Mouse (Mus musculus): ENCODE measurements around the gene Lrp6. TPM values are rescaled to one million over a fixed set of nuclear protein-coding genes. Genes with fewer than 3 reads are reported as not detected.

Gene Lrp6
- polyA plus RNA-seq, 1 experiment, result 36.2 TPM

DNA sequence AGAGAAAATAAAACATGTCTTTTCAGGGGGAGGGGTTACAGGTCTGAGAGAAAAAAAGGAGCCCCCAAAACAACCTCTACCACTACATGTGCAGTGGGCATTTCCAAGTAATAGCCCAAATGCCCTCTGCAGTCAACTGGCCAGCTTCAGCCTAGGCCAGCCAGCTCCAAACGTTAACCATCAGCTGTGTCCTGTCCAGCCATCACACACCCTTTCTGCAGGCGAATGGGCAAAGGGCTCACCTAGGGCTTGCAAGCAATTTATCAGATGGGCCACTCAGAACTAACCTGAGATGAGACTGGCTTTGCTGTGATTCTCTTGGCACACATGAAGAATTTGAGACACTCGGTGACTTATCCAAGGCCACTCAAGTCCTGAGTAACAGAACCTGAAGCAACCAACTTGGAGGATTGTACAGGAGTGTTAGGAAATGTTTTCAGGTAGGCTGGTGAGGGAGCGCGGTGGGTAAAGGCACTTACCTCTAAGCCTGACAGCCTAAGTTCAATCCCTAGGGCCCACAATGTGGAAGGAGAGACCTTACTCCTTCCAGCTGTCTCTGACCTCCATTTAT lies 1.3 kb upstream of the Lrp6 start:
- no peak for DNase-seq (ENCODE audit: low spot score)

DNA sequence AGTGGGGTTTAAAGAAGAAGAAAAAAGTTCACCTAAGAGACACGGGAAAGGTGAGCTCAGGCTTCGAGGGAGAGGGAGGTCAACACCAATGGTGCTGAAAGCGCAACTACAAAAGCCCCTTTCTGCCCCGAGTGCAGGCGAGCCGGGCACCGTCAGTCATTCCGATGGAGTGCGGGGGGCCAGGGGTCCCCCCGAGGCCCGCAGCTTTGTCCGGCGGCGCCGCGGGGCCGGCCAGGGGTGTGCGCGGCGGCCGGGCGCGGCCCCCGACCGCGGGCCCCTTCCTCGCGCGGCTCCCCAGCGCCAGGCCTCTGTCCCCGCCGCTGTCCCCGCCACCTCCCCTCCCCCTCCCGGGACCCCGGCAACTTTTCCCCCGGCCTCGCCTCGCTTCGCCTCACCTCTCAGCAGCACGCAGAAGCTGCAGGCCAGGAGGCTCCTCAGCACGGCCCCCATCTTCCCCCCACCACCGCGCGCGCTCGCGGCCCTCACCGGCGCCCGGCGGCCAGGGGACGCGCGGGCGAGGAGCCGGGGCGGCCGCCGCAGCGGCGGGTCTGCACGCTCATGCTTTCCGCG lies 432 bp downstream of the Lrp6 start:
- no peak for DNase-seq (ENCODE audit: low spot score)

DNA sequence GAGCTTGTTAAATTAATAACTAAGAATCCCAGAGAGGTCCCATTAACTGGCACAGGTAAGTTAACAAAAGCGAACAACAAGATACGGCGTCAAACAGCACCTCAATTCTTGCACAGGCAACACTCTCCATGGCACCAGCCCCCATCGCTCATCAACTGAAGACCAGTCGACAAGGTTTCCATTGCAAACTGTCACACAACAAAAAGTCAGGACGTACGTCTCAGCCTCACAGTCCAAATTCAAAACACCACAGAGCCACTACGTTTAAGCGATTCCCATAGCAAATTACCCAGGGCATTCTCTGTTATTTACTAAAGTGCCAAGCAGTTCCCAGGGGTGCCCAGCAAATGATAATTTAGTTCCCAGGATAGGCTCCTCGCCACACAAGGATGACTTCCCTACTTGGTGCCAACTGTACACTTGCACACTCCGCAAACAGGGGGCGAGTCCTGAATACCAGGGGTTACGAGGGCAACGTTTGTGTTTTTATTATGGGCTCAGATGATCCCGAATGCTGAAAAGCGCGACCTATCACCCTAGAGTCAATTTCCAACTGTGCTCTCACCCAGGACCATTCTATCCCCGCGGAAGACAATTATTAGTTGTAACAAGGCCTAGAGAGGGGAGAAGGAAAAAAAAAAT lies 1.0 kb downstream of the Lrp6 start:
- peak; percentile 23 for DNase-seq (ENCODE audit: low spot score)

DNA sequence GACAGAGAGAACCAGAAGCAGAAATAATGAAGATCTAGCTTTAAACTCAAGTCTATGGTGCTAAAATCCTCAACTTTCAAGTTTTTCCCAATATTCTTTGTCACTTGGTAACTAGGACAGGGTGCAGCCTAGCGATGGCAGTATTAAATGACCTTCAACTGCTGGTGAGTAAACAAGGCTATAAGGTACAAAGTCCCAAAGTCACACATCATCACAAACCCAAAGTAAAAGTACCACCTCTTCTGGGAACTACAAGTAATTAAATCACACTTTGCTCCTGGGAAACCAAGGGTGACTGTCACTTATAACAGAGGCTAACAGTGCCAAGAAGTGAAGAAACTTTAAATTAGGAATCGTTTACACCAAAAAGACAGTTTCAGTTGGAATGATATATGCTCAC lies 2.2 kb downstream of the Lrp6 start:
- DNase-seq (ENCODE audit: low spot score), result no peak

DNA sequence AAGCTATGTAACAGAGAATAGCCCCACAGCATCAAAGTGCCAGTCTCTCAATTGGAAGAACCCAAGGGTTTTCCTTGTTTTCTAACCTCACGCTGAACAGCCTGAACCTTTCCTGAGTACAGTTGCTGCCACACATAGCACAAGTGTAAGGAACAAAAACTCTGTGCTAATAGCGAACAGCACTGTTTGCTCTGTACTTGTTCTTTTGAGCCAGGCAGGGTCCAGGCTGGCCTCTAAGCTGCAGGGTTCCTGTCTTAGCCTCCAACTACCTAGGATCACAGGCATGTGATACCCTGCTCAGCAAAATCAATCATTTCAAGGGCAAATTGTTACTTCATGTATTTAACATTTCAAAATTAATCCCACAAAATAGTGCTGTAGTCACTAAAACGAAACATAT lies 7.1 kb downstream of the Lrp6 start:
- no peak for DNase-seq (ENCODE audit: low spot score)

DNA sequence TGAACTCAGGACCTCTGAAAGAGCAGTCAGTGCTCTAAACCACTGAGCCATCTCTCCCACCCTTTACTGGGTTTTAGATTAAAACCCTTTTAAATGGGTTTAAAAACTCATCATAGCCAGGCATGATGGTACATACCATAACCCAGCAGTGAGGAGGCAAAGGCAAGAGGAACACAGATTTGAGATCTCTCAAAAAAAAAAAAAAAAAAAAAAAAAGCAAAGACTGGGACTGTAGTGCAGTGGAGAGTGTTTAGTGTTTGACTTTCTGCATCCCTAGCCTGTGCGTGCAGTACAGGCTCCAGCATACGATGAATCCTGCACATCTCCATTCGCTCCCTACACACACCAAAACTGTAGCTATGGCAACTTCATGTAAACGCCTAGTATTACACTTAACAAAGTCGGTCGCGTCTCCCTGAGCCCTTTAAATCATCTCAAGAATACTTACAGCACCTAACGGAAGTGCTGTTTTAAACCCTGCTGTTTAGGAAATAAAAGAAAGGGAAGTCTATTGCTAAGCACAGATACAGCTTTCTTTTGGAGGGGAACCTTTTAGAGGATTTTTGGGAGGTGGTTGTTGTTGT lies 8.1 kb downstream of the Lrp6 start:
- no peak for DNase-seq (ENCODE audit: low spot score)

DNA sequence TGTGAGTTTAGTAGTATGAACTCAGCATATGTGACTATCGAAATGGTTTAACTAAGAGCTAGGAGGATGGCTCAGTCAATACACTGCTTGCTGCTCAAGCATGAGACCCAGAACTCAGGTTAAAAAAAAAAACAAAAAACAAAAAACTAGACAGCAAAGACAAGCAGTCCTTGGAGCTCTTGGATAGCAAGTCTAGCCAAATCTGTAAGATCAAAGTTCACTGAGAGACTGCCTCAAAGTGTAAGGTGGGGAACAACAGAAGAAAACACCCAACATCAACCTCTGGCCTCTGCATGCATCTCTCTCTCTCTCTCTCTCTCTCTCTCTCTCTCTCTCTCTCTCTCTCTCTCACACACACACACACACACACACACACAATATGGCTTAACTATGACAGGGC lies 9.7 kb downstream of the Lrp6 start:
- DNase-seq (ENCODE audit: low spot score), result no peak

DNA sequence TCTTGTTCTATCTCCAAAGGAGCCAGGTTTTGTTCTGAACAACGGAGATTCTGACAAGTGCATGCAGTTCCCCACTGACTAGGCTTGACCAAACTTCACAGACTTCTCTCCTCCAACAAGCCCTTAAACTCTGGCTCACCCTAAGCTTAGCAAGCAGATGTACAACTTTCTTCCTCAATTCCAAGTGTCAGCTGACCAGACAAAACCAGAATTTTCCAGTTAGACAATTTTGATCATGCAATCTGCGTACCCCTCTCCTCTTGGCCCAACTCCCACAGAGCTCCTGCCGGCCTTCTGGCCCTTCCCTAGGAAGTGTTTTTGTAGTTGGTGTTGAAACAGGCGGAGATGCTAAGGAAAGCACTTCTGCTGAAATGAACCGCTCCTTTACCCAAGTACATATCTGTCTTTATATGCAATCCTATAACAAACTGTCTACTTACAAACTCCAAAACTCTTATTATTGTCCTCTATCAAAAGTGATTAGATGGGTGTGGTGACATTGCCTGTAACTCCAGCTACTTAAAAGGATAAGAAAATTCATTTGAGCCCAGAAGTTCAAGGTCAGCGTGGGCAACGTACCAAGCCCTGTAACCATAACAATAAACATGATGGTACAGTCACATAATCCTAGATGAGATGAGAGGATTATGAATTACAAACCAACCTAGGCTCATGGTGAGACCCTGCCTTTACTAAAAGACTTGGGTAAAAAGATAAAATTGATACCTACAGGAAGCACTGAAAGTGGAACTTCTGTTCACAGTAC lies 10.4 kb downstream of the Lrp6 start:
- DNase-seq (ENCODE audit: low spot score), result no peak

DNA sequence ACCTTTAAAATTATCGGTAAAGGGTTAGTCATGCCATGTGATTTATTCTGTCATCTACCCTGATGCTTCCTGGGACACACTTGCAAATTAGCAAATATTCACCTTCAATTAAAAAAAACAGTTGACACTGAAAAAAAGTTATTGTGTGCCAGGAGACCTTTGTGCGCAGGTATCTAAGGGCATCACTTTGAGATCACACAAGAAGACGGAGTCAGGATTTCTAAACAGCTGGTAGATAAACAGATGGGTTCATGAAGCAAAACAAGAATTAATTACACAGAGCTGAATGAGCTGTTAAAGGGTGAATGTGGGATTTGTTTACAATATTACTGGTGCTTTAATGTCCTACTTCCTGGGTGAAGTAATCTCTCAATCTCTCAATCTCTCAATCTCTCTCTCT lies 11.6 kb downstream of the Lrp6 start:
- DNase-seq (ENCODE audit: low spot score), result no peak

DNA sequence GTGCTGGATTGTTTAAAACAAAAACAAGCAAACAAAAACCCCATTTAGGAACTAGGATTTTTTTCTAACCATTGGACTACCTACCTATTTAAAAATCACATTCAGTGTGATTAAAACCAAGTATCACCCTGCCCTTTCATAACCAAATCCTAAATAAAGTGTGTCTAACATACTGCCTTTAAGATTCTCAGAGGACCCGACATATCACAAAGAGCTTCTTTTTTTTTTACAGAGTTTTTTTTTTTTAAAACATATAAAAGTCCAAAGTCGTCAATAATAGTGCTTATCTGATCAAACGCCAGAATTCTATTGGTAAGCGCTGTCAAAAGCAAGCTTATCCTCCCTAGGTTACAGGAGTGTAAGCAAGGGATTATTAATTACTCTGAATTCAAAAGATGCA lies 12.5 kb downstream of the Lrp6 start:
- DNase-seq (ENCODE audit: low spot score), result no peak

DNA sequence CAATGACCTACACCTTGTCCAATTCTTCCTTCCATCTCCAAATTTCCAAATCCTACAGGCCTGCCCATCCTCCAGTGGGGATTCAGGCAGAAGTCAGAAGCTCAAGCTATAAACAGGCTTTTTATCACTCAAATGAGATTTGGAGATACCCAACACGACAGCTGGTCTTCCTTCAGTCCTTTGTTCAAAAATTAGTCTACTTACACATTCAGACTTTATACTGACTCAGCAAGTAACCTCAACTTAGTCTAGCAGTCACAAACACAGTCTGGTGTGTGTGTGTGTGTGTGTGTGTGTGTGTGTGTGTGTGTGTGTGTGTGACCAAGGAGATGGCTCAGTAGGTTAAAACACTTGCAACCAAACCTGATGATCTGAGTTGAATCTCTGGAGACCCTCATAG lies 15.8 kb downstream of the Lrp6 start:
- DNase-seq (ENCODE audit: low spot score), result no peak

DNA sequence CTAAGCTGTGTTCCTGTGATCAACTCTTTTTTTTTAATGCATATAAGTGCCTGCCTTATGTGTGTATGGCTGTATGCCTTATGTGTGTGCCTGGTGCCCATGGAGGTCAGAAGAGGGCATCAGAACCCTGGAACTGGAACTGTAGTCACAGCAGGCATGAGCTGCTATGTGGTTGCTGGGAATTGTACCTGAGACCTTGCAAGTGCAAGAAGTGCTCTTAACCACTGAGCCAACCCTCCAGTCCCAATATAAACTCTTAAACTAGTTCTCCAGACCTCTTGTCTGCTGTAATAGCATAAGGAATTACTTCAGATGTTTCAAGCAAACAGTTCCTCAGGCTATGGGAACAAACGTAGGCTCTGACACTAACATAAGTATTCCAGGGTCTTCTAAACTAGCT lies 16.4 kb downstream of the Lrp6 start:
- no peak for DNase-seq (ENCODE audit: low spot score)

DNA sequence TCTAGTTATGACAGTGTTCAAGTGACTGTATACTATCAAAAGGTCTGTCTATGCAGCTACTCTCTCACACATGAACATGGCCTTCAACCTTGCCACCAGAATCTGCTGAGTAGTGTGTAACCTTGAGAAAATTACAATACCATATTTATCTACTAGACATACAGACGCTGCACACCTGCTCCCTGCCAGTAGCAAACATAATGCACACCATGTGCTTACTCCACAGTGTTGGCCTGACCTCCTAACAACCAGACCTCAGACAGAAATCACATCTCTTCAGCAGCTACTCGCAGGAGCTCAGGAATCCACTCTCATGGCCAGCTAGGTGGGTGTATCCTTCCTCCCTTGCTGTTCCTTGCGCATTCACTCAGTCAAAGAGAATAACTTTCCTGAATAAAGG lies 21.9 kb downstream of the Lrp6 start:
- no peak for DNase-seq (ENCODE audit: low spot score)

DNA sequence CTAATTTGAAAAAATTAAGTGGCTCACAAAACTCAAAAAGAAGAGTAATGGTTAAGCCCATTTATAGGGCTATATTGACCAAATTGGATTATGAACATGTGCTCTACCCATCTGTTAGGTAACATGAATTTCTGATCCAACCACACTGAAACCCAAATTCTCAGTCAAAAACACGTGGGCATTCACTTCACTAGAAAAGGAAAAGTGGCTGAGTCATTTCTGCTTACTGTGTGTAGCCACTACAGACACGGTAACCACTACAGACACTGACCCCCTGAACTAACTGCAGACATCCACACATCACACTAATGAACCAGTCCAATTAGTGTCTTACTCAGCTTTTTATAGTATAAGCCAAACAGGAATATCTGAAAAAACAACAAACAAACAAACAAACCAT lies 22.7 kb downstream of the Lrp6 start:
- no peak for DNase-seq (ENCODE audit: low spot score)

DNA sequence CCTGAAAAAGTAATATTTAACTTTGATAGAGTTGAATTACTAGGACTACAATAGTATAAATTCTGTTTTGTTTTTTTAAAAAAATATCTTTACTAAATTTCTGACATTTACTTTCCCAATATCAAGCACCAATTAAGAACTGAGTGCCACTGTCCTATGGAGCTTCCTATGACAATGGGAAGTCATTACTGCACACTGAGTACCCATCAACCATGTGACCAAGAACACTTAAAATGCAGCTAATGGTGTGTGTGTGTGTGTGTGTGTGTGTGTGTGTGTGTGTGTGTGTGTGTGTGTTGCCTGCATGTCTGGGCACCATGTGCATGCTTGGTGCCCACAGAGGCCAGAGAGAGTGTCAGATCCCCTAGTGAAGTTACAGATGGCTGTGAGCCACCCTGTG lies 23.2 kb downstream of the Lrp6 start:
- DNase-seq (ENCODE audit: low spot score), result no peak

DNA sequence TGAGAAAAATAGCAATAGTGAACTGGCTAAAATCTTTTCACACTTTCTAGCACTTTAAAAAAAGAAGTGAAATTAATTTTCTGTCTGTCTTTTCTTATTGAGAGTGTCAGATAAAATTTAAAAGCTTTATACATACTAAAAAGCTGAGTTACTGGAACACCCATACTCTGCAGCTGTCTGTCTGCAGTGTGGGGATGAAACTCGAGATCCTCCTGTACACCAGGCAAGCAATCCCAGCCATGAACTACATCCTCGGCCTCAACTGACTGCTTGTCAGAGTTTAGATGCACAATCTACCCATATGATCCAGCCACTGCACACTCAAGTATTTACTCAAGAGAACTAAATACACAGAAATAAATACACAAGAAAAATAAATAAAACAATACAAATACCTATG lies 24.4 kb downstream of the Lrp6 start:
- DNase-seq (ENCODE audit: low spot score), result no peak

DNA sequence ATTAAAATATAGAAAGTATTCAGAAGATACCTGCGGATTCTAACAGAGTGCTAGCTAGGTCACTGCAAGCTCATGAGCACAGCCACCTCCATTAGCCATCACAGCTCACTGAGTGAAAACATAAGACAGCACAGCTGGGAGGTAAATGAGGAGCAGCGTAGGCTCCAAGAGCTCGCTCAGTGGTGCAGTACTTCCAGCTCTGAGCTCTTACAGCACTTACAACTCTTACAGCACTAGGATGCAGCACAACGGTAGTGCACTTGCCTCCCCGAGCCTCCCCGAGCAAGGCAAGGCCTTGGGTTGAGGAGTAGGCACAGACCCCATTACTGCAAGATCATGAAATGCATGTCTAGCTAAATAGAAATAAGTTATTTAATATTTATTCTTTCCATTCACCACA lies 26.6 kb downstream of the Lrp6 start:
- DNase-seq (ENCODE audit: low spot score), result no peak

DNA sequence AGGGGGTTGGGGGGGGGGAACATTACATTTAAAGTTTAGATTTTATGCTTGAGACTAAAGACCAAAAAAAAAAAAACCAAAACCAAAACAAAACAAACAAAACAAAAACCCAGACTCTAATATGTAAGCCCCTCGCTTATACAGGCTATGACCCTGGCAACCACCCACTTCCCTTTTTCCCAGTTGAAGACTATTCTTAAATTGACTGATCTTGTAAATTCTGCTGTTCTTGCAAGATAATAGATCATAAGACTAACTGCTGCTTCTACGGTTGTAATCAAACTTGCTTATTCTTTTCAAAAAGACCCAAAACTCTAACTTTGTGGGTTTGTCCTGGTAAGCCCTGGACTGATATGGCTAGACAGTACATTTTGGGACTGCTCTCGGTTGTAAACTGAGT lies 27.3 kb downstream of the Lrp6 start:
- DNase-seq (ENCODE audit: low spot score), result no peak

DNA sequence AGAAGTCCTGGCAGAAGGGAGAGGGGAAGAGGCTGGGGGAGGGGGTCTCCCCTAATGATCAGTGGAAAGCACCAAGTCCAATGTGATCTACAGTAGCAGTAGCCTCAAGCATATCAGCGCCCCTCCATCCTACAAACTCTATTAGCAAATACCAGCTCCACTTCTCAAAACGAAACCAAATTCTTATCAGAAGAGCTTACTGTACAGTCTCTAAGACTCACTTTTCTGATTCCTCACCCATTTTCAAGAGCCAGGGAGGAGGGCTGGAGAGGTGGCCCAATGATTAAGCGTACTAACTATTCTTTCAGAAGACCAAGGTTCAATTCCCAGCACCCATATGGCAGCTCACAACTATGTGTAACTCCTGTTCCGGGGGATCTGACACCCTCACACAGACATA lies 28.0 kb downstream of the Lrp6 start:
- no peak for DNase-seq (ENCODE audit: low spot score)

DNA sequence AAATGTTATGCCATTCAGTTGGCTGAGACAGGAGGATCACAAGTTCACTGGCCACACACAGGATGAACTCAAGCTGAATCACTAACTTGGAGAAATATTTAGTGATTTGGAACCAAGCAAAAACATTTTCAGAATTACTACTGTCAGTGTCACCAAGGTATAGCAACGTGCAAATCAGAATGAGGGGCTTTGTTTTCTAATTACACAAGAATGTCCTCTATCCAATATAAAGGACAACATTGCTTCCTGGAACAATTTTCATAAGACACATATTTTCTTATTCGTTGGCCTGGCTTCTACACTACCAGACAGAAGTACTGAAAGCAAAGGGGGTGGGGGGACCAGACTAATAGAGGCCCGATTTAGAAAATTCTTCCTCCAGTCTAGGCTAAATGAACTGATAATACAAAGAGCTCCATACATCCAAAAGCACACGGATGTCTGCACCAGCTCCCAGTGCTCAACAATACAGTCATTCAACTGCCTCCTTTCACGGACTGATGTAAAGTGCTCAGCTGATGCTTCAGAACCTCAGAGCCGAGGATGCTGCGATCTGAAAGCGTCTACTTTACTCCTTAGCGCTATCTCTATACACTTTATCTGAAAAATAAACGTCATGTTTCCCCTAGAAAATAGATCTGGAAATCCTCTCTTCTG lies 29.2 kb downstream of the Lrp6 start:
- no peak for DNase-seq (ENCODE audit: low spot score)

DNA sequence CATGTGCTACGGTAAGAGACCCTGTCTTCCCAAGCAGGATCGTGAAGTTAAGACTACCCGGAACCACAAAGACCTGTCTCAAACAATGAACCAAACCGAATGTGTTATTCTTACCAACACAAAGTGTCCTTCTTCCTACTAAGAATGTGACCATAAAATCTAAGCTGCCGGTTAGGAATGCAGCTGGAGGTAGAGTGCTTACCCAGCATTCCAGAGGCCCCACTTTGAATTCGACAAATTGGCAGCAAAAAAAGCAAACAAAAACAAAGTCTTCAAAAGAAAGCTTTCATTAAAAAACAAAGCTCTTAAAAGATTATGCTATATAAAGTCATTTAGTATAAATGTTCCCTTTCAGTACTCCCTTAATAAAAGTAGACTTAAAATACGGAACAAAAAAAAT lies 31.6 kb downstream of the Lrp6 start:
- no peak for DNase-seq (ENCODE audit: low spot score)

DNA sequence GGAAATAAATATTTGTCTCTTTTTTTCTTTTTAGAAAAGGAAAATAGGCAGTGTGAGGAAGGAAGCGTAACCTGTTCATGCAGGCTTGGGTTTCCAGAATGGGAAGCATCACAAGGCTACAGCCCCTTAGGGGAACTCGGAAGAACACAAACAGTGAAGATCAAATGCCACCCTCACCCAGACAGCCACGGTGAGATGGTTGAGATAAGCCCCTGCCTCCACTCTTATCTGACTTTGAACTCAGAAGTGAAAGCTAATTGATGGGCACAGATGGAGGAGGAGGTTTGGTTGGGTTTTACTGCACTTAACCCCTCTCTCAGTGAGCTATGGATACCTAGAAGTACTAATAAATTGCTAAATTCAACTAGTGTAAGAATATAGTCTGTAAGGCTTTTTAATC lies 33.7 kb downstream of the Lrp6 start:
- DNase-seq (ENCODE audit: low spot score), result no peak

All from urinary bladder, adult 2 months (tissue).